Mouse (Mus musculus) hindbrain, embryonic 15.5 days (tissue): ENCODE data around the gene Dcaf10. TPM values are rescaled to one million over a fixed set of nuclear protein-coding genes. Genes with fewer than 3 reads are reported as not detected.

ENCODE experiments used
- ATAC-seq: fragments of 200-750 bp; cut with Nextera tagmentation; 2 replicates; pipeline ENCODE4 v1.8.0; 2017; ENCODE audit warnings: low read depth, moderate number of reproducible peaks, moderate TSS enrichment; ENCODE audit not compliant: low FRiP score
- H3K27ac ChIP-seq: fragments of 300-500 bp; sonication (generic); replicated peaks from 2 replicates; pipeline ENCODE4 v1.5.1; 2015; ENCODE audit warnings: mild to moderate bottlenecking, inconsistent platforms
- H3K27me3 ChIP-seq: fragments of 300-500 bp; sonication (generic); 2 replicates; pipeline ENCODE4 v1.6.1; 2015; ENCODE audit warnings: control low read depth, inconsistent platforms
- H3K36me3 ChIP-seq: fragments of 300-500 bp; sonication (generic); 2 replicates; pipeline ENCODE4 v1.6.1; 2015; ENCODE audit warnings: control low read depth, inconsistent platforms
- H3K4me1 ChIP-seq: fragments of 300-500 bp; sonication (generic); replicated peaks from 2 replicates; pipeline ENCODE4 v1.6.1; 2015; ENCODE audit warnings: control low read depth, inconsistent platforms
- H3K4me2 ChIP-seq: fragments of 300-500 bp; sonication (generic); 2 replicates; pipeline ENCODE4 v1.6.1; 2015; ENCODE audit warnings: moderate library complexity, mild to moderate bottlenecking, inconsistent platforms
- H3K4me3 ChIP-seq: fragments of 300-500 bp; sonication (generic); 2 replicates; pipeline ENCODE4 v1.5.1; 2015; ENCODE audit warnings: mild to moderate bottlenecking, inconsistent platforms
- H3K9ac ChIP-seq: fragments of 300-500 bp; sonication (generic); 2 replicates; pipeline ENCODE4 v1.6.1; 2015; ENCODE audit warnings: inconsistent platforms
- H3K9me3 ChIP-seq: fragments of 300-500 bp; sonication (generic); 2 replicates; pipeline ENCODE4 v1.6.1; 2016; ENCODE audit warnings: control low read depth, inconsistent platforms
- WGBS: fragments of 180-500 bp; shearing (Covaris S2); methylation state at CpG from one replicate; pipeline ENCODE4 v1.1.7; 2015; 5-methylcytosine and 5-hydroxymethylcytosine counted together
- polyA plus RNA-seq: library from polyadenylated mRNA; unstranded; fragments of >200 nt; fragmentation: Nextera tagmentation; extraction: Ambion mirVana; gene quantifications from 2 replicates; pipeline ENCODE4 v1.2.1, GENCODE M21; 2015

Dcaf10 gene
- polyA plus RNA-seq, 1 experiment from 2014 or later, result 8.3 TPM

DNA sequence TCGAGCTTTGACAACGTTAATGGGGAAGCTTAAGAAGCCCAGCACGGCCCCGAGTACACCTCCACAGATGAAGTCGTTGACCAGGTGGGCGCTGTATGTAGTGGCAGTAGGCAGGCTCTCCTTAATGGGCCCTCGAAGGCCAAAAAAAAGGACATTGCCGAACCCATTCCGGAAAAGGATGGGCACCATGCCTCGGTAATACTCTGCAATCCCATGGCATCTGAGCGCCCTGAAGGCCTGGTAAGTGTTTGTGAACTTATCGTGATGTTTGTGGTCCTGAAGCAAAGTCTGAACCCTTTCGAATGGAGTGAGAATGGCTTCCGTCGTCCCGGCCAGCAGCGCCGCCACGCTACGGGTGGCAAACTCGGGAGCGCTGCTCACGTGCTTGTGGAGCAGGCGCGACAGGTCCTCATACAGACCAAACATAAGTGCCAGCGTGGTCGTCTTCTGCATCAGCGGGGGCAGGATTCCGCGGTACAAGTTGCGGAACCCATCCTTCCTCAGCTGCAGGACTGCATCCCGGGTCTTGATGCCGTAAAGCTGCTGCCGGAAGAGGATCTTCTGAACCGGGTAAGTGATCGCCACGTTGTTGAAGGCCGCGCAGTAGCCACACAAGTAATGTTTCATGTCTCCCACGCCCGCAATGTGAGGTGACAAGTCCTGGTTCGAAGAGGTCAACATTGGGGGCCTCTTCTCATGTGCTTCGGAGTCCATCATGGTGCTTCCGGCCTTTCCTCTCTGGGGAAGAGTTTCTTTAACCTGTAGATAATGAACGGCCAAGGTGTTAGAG, 57.7 kb downstream of the Dcaf10 start:
- no peak for ATAC-seq
- no peaks in the 10 kb centered on the region for H3K4me1 ChIP-seq
- no peak overlapping the region for H3K4me2 ChIP-seq
- H3K9me3 ChIP-seq, result no peaks in the 10 kb centered on the region
- 96% methylated on average over 45 of the region's 45 CpGs for WGBS
- peaks cover 56% of the 10 kb centered on the region for H3K36me3 ChIP-seq
- H3K9ac ChIP-seq, result no peak overlapping the region
- no peak overlapping the region for H3K27ac ChIP-seq
- H3K4me3 ChIP-seq, result no peak overlapping the region
- no peaks in the 10 kb centered on the region for H3K27me3 ChIP-seq

GRCm38 (mm10) chr4:45402281-45402680, 60.4 kb downstream of the Dcaf10 start:
- H3K9me3 ChIP-seq, result no peaks in the 10 kb centered on the region
- 89% methylated on average over 4 of the region's 4 CpGs for WGBS
- H3K4me1 ChIP-seq, result peaks cover 20% of the 10 kb centered on the region
- no peak overlapping the region for H3K4me2 ChIP-seq
- H3K27me3 ChIP-seq, result no peaks in the 10 kb centered on the region
- H3K4me3 ChIP-seq, result no peak overlapping the region
- no peak overlapping the region for H3K27ac ChIP-seq
- H3K36me3 ChIP-seq, result peaks cover 52% of the 10 kb centered on the region
- no peak for ATAC-seq
- H3K9ac ChIP-seq, result no peak overlapping the region

- Histone ChIP-seq H3K4me3 (no peak overlapping the region), H3K27me3 (no peaks in the 10 kb centered on the region), H3K27ac (no peak overlapping the region), H3K36me3 (peaks cover 46% of the 10 kb centered on the region), H3K4me2 (no peak overlapping the region), H3K4me1 (peaks cover 25% of the 10 kb centered on the region), H3K9me3 (no peaks in the 10 kb centered on the region), H3K9ac (no peak overlapping the region)
- ATAC-seq, result no peak
- 81% methylated on average over 7 of the region's 7 CpGs for WGBS
Measured at GRCm38 (mm10) chr4:45402878-45403498, 61.1 kb downstream of the Dcaf10 start.

DNA sequence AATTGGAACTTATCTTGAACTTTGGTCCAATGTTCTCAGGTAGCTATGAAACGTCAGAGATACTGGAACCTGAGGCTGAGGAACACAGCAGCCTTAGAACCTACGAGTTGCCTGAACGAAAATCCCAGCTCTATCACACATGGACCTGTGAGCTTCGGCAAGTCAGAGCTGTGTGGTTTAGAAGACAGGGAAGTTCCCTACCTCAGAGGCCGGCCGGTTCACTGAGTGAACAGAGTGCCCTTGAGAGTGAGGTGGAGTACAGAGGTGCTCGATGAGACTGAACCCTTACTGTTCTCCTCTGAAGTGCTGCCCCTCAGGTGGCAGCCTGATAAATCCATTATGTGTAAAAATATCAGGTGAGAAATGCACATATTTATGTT, 61.6 kb downstream of the Dcaf10 start:
- H3K4me1 ChIP-seq, result peaks cover 25% of the 10 kb centered on the region
- no peak overlapping the region for H3K4me3 ChIP-seq
- no peak overlapping the region for H3K27ac ChIP-seq
- no peaks in the 10 kb centered on the region for H3K27me3 ChIP-seq
- H3K36me3 ChIP-seq, result peaks cover 41% of the 10 kb centered on the region
- no peak for ATAC-seq
- no peak overlapping the region for H3K9ac ChIP-seq
- no peak overlapping the region for H3K4me2 ChIP-seq
- 93% methylated on average over 7 of the region's 7 CpGs for WGBS
- no peaks in the 10 kb centered on the region for H3K9me3 ChIP-seq

DNA sequence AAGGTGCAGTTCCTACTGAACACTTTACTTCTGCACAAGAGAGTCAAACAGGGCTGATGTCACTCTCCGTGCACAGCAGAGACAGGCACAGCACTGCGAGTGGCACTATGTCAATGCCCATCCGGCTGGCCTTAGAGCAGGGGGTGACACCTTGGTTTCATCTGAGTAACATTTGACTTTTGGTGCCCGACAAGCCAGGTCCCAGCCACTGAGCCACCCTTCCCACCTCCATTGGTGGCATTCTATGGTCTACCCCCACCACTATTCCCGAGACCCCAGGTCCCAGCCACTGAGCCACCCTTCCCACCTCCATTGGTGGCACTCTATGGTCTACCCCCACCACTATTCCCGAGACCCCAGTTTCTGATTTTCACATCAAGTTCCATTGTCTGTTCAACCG, 62.2 kb downstream of the Dcaf10 start:
- Histone ChIP-seq H3K9me3 (no peaks in the 10 kb centered on the region), H3K27ac (no peak overlapping the region), H3K36me3 (peaks cover 36% of the 10 kb centered on the region), H3K4me2 (no peak overlapping the region), H3K27me3 (no peaks in the 10 kb centered on the region), H3K4me3 (no peak overlapping the region), H3K4me1 (peaks cover 27% of the 10 kb centered on the region), H3K9ac (no peak overlapping the region)
- 95% methylated on average over 7 of the region's 7 CpGs for WGBS
- no peak for ATAC-seq

DNA sequence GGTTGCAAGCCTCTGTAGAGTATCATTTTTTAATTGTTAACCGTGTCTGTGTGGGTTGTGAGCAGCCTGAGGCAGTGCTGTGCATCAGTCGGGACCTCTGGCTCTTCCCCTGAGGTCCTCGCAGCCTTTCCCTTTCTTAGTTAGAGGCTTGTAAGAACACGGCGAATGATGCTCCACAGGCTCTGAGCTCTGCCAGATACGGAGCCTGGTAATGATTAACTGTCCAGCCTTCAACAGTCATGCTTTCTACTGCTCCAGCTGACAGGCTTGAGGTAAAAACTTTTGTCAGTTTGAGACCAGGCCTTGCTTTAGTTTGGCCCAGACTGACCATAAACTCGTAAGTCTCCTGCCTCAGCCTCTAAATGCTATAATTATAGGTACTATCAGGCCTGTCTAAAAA, 63.4 kb downstream of the Dcaf10 start:
- 59% methylated on average over 7 of the region's 7 CpGs for WGBS
- H3K4me1 ChIP-seq, result peaks cover 34% of the 10 kb centered on the region
- H3K9me3 ChIP-seq, result no peaks in the 10 kb centered on the region
- H3K27ac ChIP-seq, result no peak overlapping the region
- H3K9ac ChIP-seq, result no peak overlapping the region
- H3K4me2 ChIP-seq, result no peak overlapping the region
- H3K27me3 ChIP-seq, result no peaks in the 10 kb centered on the region
- no peak for ATAC-seq
- H3K4me3 ChIP-seq, result no peak overlapping the region
- H3K36me3 ChIP-seq, result peaks cover 25% of the 10 kb centered on the region

GRCm38 (mm10) chr4:45406397-45406796, 64.5 kb downstream of the Dcaf10 start:
- 64% methylated on average over 7 of the region's 7 CpGs for WGBS
- H3K9ac ChIP-seq, result peak overlapping the region; percentile 98

DNA sequence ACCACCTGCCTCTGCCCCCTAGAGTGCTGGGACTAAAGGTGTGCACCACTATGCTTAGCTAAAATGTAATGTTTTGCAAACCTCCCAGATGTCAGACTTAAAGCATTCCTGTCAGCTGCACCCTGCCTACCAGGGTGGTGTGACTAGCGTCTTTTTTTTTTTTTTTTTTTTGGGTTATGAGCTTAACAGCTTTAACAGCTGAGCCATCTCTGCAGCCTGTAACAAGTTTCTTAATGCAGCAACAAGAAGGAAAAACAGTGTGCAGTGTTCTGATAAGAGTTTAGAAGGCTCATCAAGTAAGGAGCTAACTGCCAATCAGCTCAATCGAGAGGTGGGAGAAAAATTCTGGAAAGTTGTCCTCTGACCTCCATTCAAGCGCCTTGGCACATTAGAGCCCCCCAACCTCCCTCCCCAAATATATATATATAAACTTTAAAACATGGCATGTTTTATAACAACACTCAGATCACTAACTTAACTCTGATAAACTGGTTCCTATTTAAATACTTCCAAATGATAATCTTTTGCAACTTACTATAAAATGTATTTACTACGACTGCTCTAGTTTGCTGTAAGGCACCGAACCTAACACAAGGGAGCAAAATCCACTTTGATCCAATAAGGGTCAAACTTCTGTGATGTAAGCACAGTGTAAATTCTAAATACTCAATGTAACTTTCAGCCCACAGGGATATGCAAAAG, 65.3 kb downstream of the Dcaf10 start:
- peaks cover 16% of the 10 kb centered on the region for H3K36me3 ChIP-seq
- 55% methylated on average over 5 of the region's 5 CpGs for WGBS
- no peaks in the 10 kb centered on the region for H3K9me3 ChIP-seq
- H3K4me3 ChIP-seq, result peak overlapping the region; percentile 99
- peak overlapping the region; percentile 96; the same call in 1 of the 2 replicates for H3K27ac ChIP-seq
- H3K27me3 ChIP-seq, result no peaks in the 10 kb centered on the region
- H3K9ac ChIP-seq, result peak overlapping the region; percentile 98
- H3K4me2 ChIP-seq, result peak overlapping the region; percentile 96
- ATAC-seq, result no peak
- H3K4me1 ChIP-seq, result peaks cover 34% of the 10 kb centered on the region

More at GRCm38 (mm10) chr4:45406397-45406796, 64.5 kb downstream of the Dcaf10 start:
- Histone ChIP-seq H3K4me1 (peaks cover 34% of the 10 kb centered on the region), H3K4me2 (peak overlapping the region; percentile 96), H3K36me3 (peaks cover 20% of the 10 kb centered on the region), H3K27ac (no peak overlapping the region), H3K27me3 (no peaks in the 10 kb centered on the region), H3K4me3 (peak overlapping the region; percentile 4), H3K9me3 (no peaks in the 10 kb centered on the region)
- no peak for ATAC-seq

- peak overlapping the region; percentile 96 for H3K4me2 ChIP-seq
- peak overlapping the region; percentile 96 for H3K27ac ChIP-seq
- peaks cover 11% of the 10 kb centered on the region for H3K36me3 ChIP-seq
- no peaks in the 10 kb centered on the region for H3K27me3 ChIP-seq
- under 1% methylated on average over 19 of the region's 19 CpGs for WGBS
- H3K9ac ChIP-seq, result peak overlapping the region; percentile 98
- H3K9me3 ChIP-seq, result no peaks in the 10 kb centered on the region
- H3K4me1 ChIP-seq, result peaks cover 34% of the 10 kb centered on the region
- H3K4me3 ChIP-seq, result peak overlapping the region; percentile 99
- no peak for ATAC-seq
Measured at GRCm38 (mm10) chr4:45407703-45408334, 65.9 kb downstream of the Dcaf10 start.

DNA sequence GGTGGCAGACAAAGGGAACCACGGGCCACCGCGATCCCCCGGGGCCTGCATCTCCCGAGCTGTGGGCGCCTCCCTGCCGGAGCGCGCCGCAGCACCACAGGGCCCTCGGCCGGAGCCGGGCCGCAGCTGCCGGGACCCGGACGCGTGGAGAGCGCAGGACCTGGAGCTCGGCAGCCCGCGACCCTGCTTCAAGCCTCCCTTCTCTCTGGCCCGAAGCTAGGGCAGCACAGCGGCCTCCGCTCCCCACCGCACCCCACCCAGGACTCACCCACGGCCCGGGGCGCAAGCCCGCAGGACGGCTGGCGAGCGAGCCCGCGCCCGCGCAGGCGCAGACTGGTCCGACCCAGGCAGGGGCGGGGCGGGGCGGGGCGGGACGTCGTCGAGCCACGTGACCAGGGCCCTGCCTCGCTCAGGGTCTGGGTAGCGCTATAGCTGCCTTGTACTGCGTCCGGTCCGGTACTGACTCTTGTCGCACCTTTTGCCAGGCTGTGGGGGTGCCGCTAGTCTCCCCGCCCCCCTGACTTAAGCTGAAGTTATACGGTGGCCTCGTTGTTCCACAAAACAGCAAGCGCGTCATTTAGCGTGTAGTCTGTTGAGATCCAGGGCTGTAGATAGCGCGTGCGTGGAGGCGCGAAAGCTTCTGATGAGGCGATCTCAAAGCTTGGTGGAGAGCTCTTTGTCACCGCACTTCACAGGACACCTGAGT, 66.7 kb downstream of the Dcaf10 start, which contains the start of gene Slc25a51:
Slc25a51 (minus strand) TSS at position 340 of the 706 bp plus-strand sequence.
- Histone ChIP-seq H3K9me3 (no peaks in the 10 kb centered on the region), H3K36me3 (peaks cover 4% of the 10 kb centered on the region), H3K27me3 (no peaks in the 10 kb centered on the region), H3K4me3 (peak within 1 kb of the TSS; percentile 99), H3K9ac (peak within 1 kb of the TSS; percentile 98), H3K4me1 (peaks cover 34% of the 10 kb centered on the region), H3K4me2 (peak within 1 kb of the TSS; percentile 96), H3K27ac (peak within 1 kb of the TSS; percentile 96)
- peak; percentile 98 for ATAC-seq
- WGBS, result under 1% methylated on average over 44 of the region's 67 CpGs

DNA sequence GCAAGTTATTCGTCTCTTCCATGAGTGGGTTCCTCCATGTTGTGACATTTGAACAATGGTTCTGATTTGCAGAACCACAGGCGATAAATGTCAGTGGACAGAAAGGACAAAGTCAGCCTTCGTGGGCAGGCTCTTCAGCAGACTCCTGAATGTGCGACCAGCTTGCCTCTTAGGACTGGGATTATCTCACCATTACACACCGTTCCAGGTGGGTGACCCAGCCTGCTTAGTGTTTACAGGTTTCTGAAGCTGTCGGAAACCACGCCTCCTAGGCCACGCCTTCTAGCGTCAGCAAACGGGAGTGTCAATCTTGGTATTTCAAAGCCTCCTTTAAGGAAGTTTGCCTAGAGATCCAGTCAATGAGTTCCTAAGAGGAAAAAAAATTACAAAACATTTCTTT, 67.4 kb downstream of the Dcaf10 start:
- Histone ChIP-seq H3K27me3 (no peaks in the 10 kb centered on the region), H3K9ac (peak overlapping the region; percentile 98), H3K4me3 (peak overlapping the region; percentile 99), H3K36me3 (no peaks in the 10 kb centered on the region), H3K4me1 (peaks cover 34% of the 10 kb centered on the region), H3K9me3 (no peaks in the 10 kb centered on the region), H3K27ac (peak overlapping the region; percentile 96), H3K4me2 (peak overlapping the region; percentile 96)
- ATAC-seq, result no peak
- under 1% methylated on average over 10 of the region's 10 CpGs for WGBS
